Mouse (Mus musculus) right cerebral cortex, postnatal 25 days (tissue): ENCODE data around the gene Rcvrn.

ENCODE experiments used
- DNase-seq: peaks from one replicate; pipeline ENCODE4 v3.0.0; 2022

The Rcvrn gene

DNA sequence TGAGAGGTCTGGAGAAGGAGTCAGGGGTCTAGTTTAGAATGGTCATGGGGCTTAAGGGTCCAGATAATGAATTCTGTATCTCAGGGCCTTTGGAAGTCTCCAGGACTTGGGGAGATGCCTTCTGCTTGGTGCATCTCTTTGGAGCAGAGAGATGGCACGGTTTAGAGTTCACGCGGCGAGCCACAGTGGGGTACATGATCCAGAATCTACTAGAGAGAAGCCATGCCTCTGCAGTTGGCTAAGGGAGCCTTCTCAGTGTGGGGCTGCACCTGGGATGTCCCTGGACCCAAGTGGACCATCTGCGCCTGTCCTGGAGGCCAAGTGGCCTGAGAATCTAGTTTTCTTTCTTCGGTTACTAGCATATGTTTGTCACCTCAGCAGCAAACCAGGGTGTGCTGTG is 25.1 kb upstream of the Rcvrn start:
- DNase-seq, result no peak

DNA sequence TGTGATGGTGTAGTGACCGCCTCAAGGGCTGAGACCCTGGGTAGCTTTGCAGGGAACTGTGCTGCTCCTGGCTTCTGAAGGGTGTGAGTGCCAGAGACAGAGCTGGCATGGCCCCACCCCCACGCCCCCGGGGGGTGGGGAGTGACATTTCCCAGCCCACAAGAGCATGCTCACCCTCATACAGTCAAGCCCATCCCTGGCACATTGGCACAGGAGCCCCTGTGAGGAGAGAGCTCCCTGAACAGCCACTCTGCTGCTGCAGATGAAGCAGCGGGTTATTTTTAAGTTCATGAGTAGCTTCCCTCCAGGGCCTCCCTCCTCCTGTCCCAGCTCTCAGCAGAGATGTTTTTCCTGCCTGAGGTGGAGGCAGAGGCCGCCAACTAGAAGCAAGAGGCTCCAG is 23.0 kb upstream of the Rcvrn start:
- peak; percentile 66 for DNase-seq

DNA sequence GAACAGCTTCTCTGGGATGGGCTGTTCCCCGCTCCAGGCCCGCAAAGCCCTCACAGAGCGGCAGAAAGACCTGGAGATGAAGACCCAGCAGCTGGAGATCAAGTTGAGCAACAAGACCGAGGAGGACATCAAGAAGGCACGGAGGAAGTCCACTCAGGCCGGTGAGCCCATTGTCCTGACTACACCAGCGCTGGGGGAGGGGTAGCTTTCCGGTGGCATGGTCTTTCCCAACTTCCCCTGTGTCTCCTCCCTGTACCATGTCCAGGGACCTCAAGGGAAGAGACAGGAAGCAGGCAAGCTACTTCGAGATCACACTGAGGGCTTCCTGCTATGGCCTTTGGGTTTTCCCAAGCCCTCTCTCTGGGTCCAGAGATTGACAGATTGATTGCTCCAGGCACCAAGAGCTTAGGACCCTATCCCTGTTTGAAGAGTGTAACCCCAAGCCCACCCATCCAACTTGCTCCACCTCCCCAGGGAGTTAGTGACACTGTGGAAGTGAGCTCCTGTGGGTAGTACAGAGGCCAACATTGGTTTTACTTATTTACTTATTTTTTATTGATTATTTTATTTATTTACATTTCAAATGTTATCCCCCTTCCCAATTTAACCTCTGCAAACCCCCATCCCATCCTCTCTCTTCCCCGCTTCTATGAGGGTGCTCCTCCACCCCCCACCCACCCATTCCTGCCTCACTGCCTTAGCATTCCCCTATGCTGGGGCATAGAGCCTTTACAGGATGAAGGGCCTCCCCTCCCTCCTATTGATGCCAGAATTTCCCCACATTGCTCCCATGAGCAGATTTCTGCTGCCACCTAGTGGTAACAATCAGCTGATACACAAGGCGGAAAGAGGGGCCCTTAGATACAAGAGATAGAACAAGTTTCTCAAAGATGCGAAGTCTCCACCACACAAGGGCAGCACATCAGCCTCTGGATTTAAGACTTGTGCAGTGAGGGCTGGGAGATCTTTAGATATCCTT is 19.3 kb upstream of the Rcvrn start:
- peak; percentile 54 for DNase-seq

DNA sequence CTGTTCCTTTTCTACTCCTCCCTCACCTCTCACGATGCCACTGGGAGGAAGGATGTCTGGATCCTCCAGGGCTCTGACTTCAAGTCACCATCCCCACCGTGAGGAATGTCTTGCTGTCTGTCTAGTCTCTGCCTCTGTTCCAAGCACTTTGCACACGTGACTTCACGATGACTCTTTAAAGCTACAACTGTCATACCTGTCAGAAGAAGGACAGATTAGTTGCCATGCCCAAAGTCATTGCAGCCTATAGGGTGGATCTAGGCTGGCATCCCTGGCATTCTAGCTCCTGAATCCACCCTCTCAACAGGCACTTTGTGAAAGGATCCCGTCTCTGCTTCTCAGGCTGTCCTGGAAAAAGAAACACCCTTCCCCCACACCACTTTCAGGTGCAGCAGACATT is 15.8 kb upstream of the Rcvrn start:
- no peak for DNase-seq

DNA sequence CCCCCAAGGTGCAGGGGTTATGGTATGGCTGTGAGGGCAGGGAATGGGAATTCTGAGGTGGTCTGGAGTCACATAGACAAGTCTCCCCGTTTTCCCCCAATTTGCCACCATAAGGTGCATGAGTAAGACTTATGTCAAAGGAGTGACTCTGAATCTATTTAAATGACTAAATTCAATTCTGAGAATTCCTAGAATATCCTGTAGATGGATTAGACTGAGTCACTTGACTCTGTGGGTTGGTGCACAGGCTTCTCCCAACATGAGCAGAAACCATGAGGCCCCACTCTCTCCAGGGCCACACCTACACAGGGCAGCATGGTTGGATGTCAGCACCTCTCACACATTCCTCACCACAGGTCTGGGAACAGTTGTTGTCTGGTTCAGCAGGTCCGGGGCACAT is 15.2 kb upstream of the Rcvrn start:
- DNase-seq, result no peak

DNA sequence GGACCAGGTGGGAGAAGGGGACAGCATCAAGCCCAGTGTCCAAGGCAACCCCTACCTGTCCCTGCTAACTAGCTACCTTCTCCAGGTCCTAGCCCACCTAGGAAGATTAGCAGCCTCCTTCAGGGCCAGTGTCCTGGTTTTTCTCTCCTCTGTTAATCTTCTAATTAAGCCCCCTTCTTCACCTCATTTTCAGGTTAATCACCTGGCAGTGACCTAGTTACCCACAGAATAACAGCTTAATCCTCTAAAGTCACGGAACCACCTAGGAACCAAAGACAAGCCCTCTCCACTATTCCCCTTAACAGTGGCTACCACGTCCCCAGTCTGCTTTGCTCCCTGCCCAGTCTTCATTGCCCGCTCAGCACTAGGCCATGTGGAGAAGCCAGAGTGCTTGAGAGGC is 13.3 kb upstream of the Rcvrn start:
- no peak for DNase-seq

DNA sequence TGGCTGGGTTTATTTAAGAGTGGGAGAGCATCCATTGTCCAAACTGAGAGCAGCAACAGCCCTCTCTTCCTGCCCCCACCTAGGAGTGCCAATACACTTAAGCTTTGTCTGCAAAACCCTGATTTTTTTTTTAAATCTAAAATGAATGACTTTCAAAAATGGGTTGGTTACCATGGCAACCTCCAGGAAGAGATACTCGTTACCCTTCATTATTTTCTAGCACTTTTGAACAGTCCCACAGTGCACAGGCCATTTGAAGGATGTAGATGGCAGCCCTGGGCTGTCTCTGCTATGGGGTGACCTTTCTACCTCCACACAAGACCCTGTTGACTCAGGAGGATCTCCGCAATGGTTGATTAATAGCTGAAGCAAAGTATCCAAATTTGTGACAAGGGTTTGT is 9.0 kb upstream of the Rcvrn start:
- no peak for DNase-seq

DNA sequence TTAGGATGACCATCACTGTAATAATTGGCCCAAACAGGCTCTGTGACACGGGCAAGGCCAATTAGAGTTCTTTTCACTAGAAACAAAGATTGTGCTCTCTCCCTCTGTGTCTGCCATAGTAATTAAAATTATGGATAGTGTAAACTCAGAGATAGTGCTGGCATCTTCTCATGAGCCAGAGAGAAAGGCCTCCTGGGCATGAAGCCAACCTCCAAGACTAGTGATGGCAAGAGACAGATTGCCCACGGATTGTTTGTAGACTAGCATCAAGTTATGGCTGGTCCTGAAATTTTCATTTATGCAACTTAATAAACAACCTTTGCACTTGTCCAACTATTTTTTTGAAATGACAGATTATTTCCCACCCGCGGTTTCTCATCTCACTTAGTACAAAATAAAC is 17.9 kb downstream of the Rcvrn start:
- DNase-seq, result no peak

DNA sequence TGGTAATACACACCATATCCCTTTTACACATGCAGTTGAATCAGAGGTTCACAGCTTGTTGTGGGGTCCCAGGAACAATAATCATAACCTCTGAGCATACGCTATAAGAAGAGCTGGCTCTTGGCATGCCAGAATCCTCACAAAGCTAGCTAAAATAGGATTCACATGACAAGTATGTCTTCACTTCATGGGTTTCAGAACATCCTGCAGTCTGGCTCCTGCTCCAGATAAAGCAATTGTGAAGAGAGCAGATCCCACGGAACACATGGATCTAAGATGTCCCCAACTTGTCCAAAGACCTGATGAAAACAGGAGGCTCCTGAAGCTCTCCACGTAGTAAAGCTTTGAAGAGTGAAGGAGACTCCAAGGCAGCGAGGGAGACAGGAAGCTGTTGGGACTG is 20.3 kb downstream of the Rcvrn start:
- DNase-seq, result no peak

DNA sequence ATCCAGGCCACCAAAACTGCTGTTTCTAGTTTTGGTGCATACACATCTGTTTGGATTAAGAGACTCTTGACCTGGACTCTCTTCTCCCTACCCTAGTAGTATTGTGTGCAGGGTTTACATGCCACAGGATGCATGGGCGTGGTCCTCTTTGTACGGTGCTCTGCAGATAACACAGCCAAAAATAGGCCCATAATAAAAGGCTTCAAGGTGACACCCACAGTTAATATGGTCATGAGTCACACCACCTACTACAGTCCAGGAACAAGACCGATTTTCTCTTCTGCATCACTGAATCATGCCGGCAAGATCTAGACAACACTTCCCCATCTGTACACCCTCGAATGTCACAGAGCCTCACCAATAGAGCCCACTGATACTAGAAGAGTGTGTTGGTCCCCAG is 26.4 kb downstream of the Rcvrn start:
- DNase-seq, result no peak

DNA sequence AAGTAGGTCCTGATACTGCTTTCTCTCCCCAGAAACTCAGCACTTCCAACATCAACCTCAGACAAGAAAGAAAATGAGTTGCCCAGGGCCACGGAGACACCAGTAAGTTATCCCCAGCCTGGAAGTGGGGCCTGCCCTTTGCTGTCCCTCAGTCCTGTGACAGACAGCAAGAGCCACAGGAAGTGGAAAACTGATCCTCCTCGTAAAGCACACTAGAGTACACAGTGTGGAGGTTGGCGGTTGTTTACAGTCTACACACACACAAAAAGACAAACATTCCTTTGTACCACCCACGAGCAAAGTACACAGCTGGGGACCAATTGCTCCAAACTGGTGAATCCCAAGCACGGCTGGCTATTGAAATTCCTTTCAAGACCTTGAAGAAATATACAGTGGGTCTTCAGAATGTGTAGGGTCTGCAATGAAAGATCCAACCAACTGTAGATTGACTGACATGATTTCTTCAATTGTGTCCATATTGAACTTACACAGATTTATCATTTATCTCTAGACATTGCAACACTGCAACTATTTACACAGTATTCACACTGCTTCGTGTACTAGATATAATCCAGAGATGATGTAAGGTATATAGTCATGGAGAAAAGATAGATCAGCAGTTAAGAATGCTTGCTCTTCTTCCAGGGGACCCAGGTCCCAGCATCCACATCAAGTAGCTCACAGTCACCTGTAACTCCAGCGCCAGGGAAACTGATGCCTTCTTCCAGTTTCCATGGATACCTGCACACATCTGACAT is 27.5 kb downstream of the Rcvrn start:
- DNase-seq, result no peak

DNA sequence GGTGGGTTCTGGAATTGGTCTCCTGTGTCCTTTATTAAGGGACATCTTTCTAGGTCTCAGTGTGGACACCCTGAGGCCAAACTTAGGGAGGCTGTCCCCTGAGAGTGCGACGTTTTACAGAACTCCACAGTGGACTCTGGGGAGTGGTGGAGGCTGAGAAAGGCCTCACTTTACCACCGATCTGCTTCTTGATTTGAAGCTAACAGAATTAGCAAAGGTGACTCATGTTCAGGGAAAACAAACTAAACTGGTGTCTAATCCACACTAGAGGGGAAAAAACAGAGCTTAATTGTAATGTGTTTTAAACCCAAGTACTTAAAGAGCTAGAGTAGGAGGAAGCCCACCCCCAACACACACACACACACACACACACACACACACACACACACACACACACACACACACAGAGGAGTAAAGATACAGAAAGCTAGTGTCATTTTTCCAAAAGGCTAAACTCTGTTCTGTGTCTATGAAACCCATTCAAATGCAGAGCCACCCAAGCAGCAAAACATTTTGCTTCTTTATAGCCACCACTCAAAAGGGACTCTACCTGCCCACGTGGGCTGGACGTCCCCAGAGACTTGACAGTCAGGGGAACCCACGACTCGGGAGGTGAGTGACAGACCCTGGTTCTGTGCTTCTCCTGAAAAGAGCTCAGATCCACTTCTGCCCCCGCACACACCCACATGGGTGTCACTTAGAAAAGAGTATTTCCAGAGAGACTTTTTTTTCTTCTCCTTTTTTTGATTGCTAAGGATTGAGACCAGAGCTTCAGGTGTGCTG is 28.3 kb downstream of the Rcvrn start:
- DNase-seq, result peak; percentile 38

DNA sequence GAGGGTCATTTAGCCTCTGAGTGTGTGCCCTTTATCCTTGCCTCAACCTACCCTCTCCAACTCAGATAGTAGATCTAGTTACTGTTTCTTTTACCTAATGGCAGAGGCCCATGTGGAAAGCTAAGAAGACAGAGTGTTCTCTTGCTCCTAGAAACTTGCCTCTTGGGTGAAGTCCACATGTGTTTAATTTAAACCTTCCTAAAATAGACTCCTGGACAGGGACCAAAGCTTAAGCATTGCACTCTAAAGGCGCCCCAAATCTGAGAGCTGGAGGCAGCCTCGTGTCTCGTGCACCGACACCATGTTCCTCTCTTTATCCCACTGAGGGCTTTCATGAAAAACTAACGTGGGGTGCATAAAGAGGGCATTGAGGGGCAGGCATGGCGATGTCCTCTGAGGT is 32.0 kb downstream of the Rcvrn start:
- no peak for DNase-seq

DNA sequence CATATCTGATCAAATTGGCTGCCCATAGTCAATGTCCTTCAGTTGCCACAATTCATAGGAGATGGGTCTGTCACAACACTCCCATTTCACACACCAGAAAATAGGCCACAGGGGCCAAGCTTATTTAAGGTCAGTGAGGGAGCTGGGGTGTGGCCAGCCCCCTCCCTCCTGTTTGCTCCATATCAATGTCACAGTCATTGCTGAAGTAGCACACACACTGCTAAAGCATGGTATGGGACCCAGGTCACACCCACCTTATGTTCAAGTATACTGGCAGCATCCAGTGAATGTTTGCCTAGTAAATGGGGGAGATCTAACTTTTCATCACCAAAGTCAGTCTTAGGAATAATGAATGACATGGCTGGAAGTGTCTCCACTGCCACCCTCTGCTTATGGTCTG is 33.6 kb downstream of the Rcvrn start:
- DNase-seq, result no peak

DNA sequence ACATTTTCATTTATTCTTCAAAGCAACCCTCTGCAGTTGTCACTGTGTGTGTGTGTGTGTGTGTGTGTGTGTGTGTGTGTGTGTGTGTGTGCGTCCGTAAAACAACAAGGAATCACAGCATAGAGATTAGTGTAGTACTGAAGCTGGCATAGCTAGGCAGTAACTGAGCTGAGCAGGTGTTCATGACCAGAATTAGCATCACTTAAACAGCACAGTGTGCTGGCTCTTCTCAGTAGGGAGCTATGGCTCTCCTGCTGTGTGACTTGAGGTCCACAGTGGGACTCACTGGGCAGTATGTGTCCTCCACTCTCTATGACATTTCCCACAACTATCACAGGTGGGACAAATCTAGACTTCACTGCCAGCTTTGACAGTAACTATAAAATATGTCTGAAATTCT is 35.9 kb downstream of the Rcvrn start:
- DNase-seq, result no peak

DNA sequence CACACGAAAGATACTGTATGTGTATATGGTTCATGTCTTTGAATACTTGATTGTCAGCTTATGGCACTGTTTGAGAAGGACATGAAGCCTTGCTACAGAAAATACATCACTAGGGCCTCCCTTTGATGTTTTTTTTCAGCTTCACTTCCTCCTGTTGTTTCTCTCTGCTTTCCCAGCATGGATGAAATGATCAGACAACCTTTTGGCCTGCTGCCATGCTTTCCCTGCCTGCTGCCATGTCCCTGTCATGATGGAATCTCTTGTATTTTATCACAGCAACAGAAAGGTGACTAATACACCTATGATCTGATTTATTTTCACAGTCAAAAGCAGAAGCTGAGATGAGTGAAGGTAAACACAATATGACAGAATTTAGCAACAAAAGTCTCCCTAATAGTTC is 38.6 kb downstream of the Rcvrn start:
- no peak for DNase-seq

DNA sequence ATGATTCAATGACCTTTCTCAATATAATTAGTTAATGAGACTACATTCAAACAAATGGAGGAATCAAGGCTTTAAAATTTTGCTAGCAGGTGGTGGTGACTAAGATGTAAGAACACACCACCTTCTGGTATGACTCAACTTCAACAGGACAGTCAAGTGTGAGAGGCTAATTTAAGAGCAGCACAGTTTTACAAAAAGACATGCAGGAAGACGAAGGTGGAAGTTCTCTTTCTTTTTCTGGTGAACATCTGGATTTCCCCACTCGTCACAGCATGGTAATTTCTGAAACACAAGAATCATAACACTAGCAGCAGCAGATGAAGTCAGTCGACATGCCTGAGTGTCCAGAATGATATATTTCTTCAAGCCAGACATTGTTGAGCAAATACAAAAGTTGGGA is 39.5 kb downstream of the Rcvrn start:
- DNase-seq, result peak; percentile 23

DNA sequence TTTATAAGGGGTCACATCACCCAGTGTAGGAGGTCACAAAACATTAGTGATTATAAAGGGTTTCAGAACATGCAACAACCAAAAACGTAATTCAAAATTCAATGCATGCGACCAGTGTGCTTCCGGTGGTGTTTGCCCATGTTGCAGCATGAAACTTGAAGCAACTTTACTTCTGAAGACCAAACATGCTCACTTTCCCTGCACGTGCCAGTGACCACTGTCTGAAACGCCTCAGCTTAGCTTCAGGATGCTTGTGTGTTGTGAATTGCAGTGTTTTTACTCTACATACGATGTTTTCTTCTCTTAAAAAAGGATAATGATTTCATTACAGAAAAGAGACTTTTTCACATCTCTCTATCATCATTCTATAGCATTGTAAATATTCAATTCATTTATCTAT is 43.2 kb downstream of the Rcvrn start:
- DNase-seq, result no peak

DNA sequence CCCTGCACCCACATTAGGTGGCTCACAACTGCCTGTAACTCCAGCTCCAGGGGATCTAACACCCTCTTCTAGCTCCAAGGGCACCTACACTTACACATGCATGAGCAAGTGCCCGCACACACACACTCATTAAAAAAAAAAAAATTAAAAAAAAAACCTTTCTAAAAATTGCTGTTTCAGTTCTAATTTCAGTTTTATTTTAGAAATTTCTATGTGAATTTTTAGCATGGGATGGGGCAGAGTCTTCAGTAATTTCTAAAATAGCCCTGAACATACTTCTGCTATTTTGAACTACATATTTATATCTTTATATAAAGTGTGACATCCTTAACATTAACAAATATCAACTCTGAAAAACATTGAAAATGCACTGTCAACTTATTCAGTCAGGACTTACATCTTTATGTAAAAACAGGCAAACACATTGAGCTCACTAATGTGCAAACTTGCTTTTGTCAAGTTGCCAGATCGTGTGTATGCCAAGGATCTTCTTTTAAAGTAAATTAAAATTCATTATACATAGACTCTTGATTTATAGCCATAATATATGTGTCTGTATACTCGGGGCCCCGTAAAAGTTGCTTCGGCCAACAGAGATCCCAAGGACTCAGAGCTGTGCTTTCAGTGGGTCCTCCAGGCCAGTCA is 43.8 kb downstream of the Rcvrn start:
- DNase-seq, result no peak

DNA sequence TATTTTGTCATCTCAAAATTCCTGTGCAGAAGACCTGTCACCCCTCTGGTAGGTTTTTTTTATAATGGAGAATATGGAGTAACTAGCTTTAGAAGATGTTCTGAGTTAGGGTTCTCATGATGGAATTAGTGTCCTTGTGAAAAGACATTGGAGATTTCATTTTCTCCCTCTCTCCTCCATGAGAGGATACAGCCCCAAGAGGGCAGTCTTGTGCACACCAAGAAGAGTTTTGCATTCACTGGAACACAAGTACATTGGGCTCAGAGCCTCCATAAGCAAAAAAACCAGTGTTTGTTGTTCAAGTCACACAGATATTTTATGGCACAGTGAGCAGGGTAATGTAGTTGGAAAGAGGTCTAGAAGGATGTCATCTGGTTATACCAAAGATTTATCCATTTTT is 46.4 kb downstream of the Rcvrn start:
- no peak for DNase-seq
